Mouse (Mus musculus) hindbrain, embryonic 15.5 days (tissue): ENCODE data around the gene Capn3. TPM values are rescaled to one million over a fixed set of nuclear protein-coding genes. Genes with fewer than 3 reads are reported as not detected.

Experiments used
- ATAC-seq: fragments of 200-750 bp; cut with Nextera tagmentation; 2 replicates; pipeline ENCODE4 v1.8.0; 2017; ENCODE audit warnings: low read depth, moderate number of reproducible peaks, moderate TSS enrichment; ENCODE audit not compliant: low FRiP score
- H3K27ac ChIP-seq: fragments of 300-500 bp; sonication (generic); replicated peaks from 2 replicates; pipeline ENCODE4 v1.5.1; 2015; ENCODE audit warnings: mild to moderate bottlenecking, inconsistent platforms
- H3K27me3 ChIP-seq: fragments of 300-500 bp; sonication (generic); 2 replicates; pipeline ENCODE4 v1.6.1; 2015; ENCODE audit warnings: control low read depth, inconsistent platforms
- H3K36me3 ChIP-seq: fragments of 300-500 bp; sonication (generic); 2 replicates; pipeline ENCODE4 v1.6.1; 2015; ENCODE audit warnings: control low read depth, inconsistent platforms
- H3K4me1 ChIP-seq: fragments of 300-500 bp; sonication (generic); replicated peaks from 2 replicates; pipeline ENCODE4 v1.6.1; 2015; ENCODE audit warnings: control low read depth, inconsistent platforms
- H3K4me2 ChIP-seq: fragments of 300-500 bp; sonication (generic); 2 replicates; pipeline ENCODE4 v1.6.1; 2015; ENCODE audit warnings: moderate library complexity, mild to moderate bottlenecking, inconsistent platforms
- H3K4me3 ChIP-seq: fragments of 300-500 bp; sonication (generic); 2 replicates; pipeline ENCODE4 v1.5.1; 2015; ENCODE audit warnings: mild to moderate bottlenecking, inconsistent platforms
- H3K9ac ChIP-seq: fragments of 300-500 bp; sonication (generic); 2 replicates; pipeline ENCODE4 v1.6.1; 2015; ENCODE audit warnings: inconsistent platforms
- H3K9me3 ChIP-seq: fragments of 300-500 bp; sonication (generic); 2 replicates; pipeline ENCODE4 v1.6.1; 2016; ENCODE audit warnings: control low read depth, inconsistent platforms
- WGBS: fragments of 180-500 bp; shearing (Covaris S2); methylation state at CpG from one replicate; pipeline ENCODE4 v1.1.7; 2015; 5-methylcytosine and 5-hydroxymethylcytosine counted together
- polyA plus RNA-seq: library from polyadenylated mRNA; unstranded; fragments of >200 nt; fragmentation: Nextera tagmentation; extraction: Ambion mirVana; gene quantifications from 2 replicates; pipeline ENCODE4 v1.2.1, GENCODE M21; 2015

Capn3 gene
- polyA plus RNA-seq, 1 experiment from 2014 or later, result 0.80 TPM

DNA sequence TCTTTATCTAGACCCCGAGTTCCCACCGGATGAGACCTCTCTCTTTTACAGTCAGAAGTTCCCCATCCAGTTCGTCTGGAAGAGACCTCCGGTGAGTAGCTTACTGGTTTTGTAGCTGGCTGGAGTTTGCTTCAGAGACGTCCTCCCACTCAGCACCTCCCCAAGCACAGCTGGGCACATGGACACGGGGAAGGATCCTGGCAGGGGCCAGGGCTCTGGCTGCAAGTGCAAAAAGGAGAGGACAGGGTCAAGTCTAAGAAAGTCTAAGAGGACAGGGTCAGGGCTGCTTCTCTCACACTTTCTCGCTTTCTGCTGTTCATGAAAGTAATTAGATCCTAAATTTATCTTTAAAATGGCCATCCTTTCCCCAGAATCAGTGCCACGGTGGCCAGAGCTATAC, 8.3 kb downstream of the Capn3 start:
- Histone ChIP-seq H3K9me3 (no peaks in the 10 kb centered on the region), H3K4me1 (no peaks in the 10 kb centered on the region), H3K27ac (no peak overlapping the region), H3K4me2 (no peak overlapping the region), H3K36me3 (no peaks in the 10 kb centered on the region), H3K27me3 (no peaks in the 10 kb centered on the region), H3K9ac (no peak overlapping the region), H3K4me3 (no peak overlapping the region)
- ATAC-seq, result no peak
- 81% methylated on average over 8 of the region's 8 CpGs for WGBS

DNA sequence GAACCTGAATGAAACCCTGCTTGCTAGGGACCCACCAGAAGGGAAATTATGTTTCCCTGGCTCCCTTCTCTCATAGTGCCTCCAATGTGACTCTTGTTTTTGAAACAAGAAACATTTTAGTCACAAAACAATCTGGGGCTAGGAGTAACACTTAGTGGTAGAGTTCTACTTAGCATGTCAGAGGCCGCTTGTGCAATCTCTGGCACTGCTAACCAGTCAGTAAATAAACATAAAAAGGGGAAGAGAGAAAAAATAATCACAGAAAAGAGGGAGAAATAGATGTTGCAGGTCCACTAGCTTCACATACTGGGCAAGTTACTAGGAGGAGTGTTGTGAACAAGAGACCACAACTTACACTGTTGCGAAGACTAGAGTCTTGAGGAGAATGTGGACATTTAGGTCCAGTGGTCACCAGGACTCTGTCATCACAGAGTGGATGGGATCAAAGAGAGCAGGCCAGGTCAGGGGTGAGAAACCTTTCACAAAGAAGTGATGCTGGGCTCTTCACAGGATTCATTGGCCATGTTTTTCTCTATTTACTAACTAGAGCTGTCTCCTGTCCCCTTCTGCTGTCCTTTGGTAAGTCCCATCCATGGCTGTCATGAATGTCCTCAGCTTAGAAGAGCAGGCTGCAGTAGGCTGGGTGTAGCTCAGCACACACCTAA, 9.0 kb downstream of the Capn3 start:
- H3K9me3 ChIP-seq, result no peaks in the 10 kb centered on the region
- no peaks in the 10 kb centered on the region for H3K4me1 ChIP-seq
- no peaks in the 10 kb centered on the region for H3K36me3 ChIP-seq
- WGBS, result 89% methylated on average over 2 of the region's 2 CpGs
- no peaks in the 10 kb centered on the region for H3K27me3 ChIP-seq
- H3K4me2 ChIP-seq, result no peak overlapping the region
- H3K4me3 ChIP-seq, result no peak overlapping the region
- H3K27ac ChIP-seq, result no peak overlapping the region
- ATAC-seq, result no peak
- H3K9ac ChIP-seq, result no peak overlapping the region

- H3K4me1 ChIP-seq, result no peaks in the 10 kb centered on the region
- WGBS, result 87% methylated on average over 5 of the region's 5 CpGs
- no peak for ATAC-seq
These were observed 9.6 kb downstream of the Capn3 start for GRCm38 (mm10) chr2:120465397-120465785.

DNA sequence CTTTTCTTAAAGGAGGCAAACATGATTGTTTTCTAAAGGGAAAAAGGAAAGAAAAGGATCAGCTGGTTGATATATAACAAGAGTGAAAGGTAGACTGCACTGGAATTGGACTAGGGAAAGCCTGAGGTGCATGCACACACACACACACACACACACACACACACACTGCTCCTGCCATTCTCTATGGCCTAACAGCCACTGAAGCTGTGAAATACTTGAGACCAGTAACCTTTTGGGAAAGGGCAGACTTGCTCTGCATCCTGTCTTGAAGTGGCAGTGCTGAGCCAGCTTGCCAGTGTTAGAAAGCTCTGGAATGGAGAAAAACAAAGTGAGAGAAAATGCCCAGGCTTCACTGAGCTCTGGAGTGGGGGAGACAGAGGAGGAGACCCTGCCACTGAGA, 12.2 kb downstream of the Capn3 start:
- H3K9me3 ChIP-seq, result no peaks in the 10 kb centered on the region
- H3K27ac ChIP-seq, result no peak overlapping the region
- no peak overlapping the region for H3K4me2 ChIP-seq
- ATAC-seq, result no peak
- H3K9ac ChIP-seq, result no peak overlapping the region
- no peaks in the 10 kb centered on the region for H3K36me3 ChIP-seq
- H3K4me1 ChIP-seq, result no peaks in the 10 kb centered on the region
- no peaks in the 10 kb centered on the region for H3K27me3 ChIP-seq
- no peak overlapping the region for H3K4me3 ChIP-seq

More at GRCm38 (mm10) chr2:120465397-120465785, 9.6 kb downstream of the Capn3 start:
- H3K4me2 ChIP-seq, result no peak overlapping the region
- H3K27me3 ChIP-seq, result no peaks in the 10 kb centered on the region
- H3K4me3 ChIP-seq, result no peak overlapping the region
- H3K36me3 ChIP-seq, result no peaks in the 10 kb centered on the region
- no peak overlapping the region for H3K9ac ChIP-seq
- H3K27ac ChIP-seq, result no peak overlapping the region
- no peaks in the 10 kb centered on the region for H3K9me3 ChIP-seq

GRCm38 (mm10) chr2:120469220-120469619, 13.4 kb downstream of the Capn3 start:
- Histone ChIP-seq H3K4me1 (no peaks in the 10 kb centered on the region), H3K9me3 (no peaks in the 10 kb centered on the region), H3K9ac (no peak overlapping the region), H3K4me2 (no peak overlapping the region), H3K4me3 (no peak overlapping the region), H3K36me3 (no peaks in the 10 kb centered on the region), H3K27ac (no peak overlapping the region), H3K27me3 (no peaks in the 10 kb centered on the region)
- no peak for ATAC-seq
- 92% methylated on average over 3 of the region's 3 CpGs for WGBS

GRCm38 (mm10) chr2:120469715-120470114, 13.9 kb downstream of the Capn3 start:
- Histone ChIP-seq H3K27ac (no peak overlapping the region), H3K36me3 (no peaks in the 10 kb centered on the region), H3K9ac (no peak overlapping the region), H3K27me3 (no peaks in the 10 kb centered on the region), H3K4me3 (no peak overlapping the region), H3K9me3 (no peaks in the 10 kb centered on the region), H3K4me1 (no peaks in the 10 kb centered on the region), H3K4me2 (no peak overlapping the region)
- ATAC-seq, result no peak
- WGBS, result 94% methylated on average over 10 of the region's 10 CpGs

- no peak overlapping the region for H3K4me3 ChIP-seq
- H3K9ac ChIP-seq, result no peak overlapping the region
- no peaks in the 10 kb centered on the region for H3K4me1 ChIP-seq
- H3K36me3 ChIP-seq, result no peaks in the 10 kb centered on the region
- no peak for ATAC-seq
- WGBS, result 65% methylated on average over 4 of the region's 4 CpGs
- no peak overlapping the region for H3K27ac ChIP-seq
- H3K27me3 ChIP-seq, result no peaks in the 10 kb centered on the region
- no peaks in the 10 kb centered on the region for H3K9me3 ChIP-seq
- H3K4me2 ChIP-seq, result no peak overlapping the region
These were observed 15.0 kb downstream of the Capn3 start for GRCm38 (mm10) chr2:120470856-120471255.

DNA sequence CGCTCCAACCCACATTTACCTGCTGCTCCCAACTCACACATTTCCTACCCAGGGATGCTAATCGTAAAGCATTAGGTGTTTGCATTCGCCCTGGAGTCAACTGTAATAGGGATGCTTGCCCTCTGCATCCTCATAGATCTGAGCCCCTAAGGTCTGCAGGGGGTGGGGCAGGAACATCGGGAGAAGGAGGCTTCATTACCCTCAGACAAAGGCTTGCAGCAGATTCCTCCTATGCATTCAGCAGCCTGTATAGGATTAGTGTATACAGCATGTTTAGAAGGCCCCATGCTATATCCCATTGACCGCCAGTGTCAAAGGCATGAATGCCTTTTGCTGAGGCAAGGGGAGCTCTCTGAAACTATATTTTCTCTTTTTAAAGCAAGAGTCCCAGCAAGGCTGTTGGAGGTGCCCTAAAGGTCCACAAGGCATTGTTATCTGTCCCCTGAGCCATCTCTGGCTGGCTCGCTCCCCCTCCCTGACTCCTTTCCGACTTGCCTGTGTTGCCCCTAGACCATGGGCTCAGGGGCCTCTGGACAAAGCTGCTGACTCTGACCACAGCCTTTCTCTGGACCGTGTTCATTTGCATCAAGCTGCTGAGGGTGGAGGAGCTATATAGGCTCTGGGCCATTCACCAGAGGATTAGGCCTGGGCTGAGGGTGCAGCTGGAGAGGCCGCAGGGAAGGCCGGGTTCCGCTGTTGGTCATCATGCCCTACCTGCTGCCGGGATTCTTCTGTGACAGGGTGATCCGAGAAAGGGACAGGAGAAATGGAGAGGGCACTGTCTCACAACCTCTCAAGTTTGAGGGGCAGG, 20.7 kb downstream of the Capn3 start:
- H3K9ac ChIP-seq, result no peak overlapping the region
- no peaks in the 10 kb centered on the region for H3K27me3 ChIP-seq
- H3K4me3 ChIP-seq, result no peak overlapping the region
- no peaks in the 10 kb centered on the region for H3K36me3 ChIP-seq
- H3K4me2 ChIP-seq, result no peak overlapping the region
- ATAC-seq, result no peak
- H3K27ac ChIP-seq, result no peak overlapping the region
- WGBS, result 64% methylated on average over 13 of the region's 13 CpGs
- H3K4me1 ChIP-seq, result no peaks in the 10 kb centered on the region
- H3K9me3 ChIP-seq, result no peaks in the 10 kb centered on the region

DNA sequence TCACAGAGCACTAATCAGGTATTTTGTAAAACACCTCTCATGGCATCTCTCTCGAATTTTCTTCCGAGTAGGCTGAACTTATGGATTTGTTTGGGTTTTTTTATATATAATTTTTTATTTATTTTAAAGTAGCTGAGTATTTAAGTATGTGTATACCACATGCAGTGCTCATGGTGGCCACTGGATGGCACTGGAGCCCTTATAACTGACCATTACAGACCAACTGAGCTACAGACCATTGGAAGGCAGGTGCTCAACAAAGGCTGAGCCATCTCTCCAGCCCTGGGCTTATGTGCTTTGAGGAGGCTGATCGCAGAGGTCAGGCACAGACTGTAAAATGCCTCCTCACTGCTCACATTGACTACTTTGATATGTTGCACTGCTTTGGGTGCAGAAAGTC, 22.8 kb downstream of the Capn3 start:
- Histone ChIP-seq H3K4me2 (no peak overlapping the region), H3K27me3 (no peaks in the 10 kb centered on the region), H3K4me3 (no peak overlapping the region), H3K4me1 (no peaks in the 10 kb centered on the region), H3K36me3 (no peaks in the 10 kb centered on the region), H3K9me3 (no peaks in the 10 kb centered on the region), H3K27ac (no peak overlapping the region), H3K9ac (no peak overlapping the region)
- no peak for ATAC-seq
- 61% methylated on average over 3 of the region's 3 CpGs for WGBS

DNA sequence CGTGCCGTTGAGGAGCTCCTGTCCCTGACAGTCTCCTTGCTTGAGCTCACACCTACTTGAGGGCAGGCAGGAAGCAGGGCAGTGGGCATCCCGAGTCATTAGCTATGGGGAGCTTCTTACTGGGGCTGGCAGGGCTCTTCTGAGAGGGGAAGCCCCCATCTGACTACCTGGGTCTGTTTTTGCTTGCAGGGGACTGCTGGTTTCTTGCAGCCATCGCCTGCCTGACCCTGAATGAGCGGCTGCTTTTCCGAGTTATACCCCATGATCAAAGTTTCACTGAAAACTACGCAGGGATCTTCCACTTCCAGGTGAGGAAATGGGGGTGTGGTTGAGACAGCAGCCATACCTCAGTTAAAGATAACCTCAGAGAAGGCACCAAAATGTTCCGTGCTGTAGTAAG, 26.1 kb downstream of the Capn3 start:
- no peaks in the 10 kb centered on the region for H3K9me3 ChIP-seq
- no peaks in the 10 kb centered on the region for H3K4me1 ChIP-seq
- H3K27ac ChIP-seq, result no peak overlapping the region
- no peaks in the 10 kb centered on the region for H3K36me3 ChIP-seq
- H3K27me3 ChIP-seq, result no peaks in the 10 kb centered on the region
- ATAC-seq, result no peak
- H3K4me3 ChIP-seq, result no peak overlapping the region
- H3K4me2 ChIP-seq, result no peak overlapping the region
- no peak overlapping the region for H3K9ac ChIP-seq
- 85% methylated on average over 8 of the region's 8 CpGs for WGBS

DNA sequence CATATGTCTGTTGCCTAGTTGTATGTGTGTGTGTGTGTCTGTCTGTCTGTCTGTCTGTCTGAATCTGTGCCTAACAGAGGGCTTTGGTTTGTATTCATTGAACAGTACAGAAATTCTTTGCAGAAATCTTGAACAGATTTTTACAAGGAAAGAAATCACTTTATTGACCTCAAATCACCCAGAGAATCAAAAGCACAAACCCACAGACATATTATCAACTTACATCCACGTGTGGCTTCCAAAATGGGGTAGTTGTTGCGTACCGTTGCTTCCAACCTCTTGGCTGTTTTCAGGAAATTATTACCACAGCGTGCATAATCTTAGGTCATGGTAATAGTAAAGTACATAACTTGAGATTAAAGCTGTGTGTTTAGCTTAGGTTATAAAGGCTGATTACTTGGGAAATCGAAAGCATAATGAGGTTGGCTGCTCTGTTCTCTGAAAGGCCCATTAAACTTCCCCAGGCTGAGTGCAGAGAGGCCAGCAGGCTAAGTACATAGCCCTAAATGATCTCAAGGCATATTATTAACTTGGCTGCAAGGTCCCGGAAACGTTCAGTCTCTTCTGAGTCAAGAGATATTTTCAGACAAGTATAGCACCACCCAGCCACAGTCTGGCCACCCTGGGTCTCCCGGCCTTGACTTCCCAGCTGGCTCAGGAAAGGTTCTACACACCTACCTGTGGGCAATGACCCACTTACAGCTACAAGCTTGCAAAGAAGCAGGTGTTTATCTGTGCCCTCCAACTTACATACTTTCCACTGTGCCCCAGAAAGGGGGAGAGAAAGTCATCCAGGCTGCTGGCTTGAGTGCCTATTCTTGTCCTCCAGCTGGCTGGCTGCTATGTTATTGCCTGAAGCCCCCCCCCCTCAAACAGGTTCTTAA, 26.9 kb downstream of the Capn3 start:
- no peak overlapping the region for H3K4me3 ChIP-seq
- no peak overlapping the region for H3K27ac ChIP-seq
- H3K9me3 ChIP-seq, result no peaks in the 10 kb centered on the region
- 80% methylated on average over 8 of the region's 8 CpGs for WGBS
- no peak overlapping the region for H3K4me2 ChIP-seq
- no peak for ATAC-seq
- no peaks in the 10 kb centered on the region for H3K36me3 ChIP-seq
- H3K27me3 ChIP-seq, result no peaks in the 10 kb centered on the region
- H3K9ac ChIP-seq, result no peak overlapping the region
- no peaks in the 10 kb centered on the region for H3K4me1 ChIP-seq

DNA sequence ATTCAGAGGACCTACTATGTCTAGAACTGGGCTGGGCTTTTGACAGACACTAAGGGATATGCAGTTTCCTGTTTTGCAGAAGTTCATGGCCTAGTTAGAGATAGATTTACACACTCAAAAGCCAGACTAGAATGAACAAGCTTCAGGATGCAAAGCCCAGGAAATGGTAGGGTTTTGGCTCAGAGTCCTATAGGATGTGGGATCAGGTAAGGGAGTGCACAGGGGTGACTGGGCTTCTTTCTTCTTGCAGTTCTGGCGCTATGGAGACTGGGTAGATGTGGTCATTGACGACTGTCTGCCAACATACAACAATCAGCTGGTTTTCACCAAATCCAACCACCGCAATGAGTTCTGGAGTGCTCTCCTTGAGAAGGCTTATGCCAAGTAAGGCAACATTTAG, 28.4 kb downstream of the Capn3 start:
- ATAC-seq, result no peak
- H3K4me2 ChIP-seq, result no peak overlapping the region
- no peaks in the 10 kb centered on the region for H3K27me3 ChIP-seq
- H3K4me1 ChIP-seq, result no peaks in the 10 kb centered on the region
- H3K9me3 ChIP-seq, result no peaks in the 10 kb centered on the region
- no peak overlapping the region for H3K27ac ChIP-seq
- WGBS, result 79% methylated on average over 3 of the region's 3 CpGs
- H3K9ac ChIP-seq, result no peak overlapping the region
- no peak overlapping the region for H3K4me3 ChIP-seq
- no peaks in the 10 kb centered on the region for H3K36me3 ChIP-seq
